Mouse (Mus musculus) T-helper 1 cell (primary cell): ENCODE measurements around the gene Tmcc2.

ENCODE experiments used
- in situ Hi-C: fragments of 300-600 bp; cut with MboI, MseI; formaldehyde crosslinking; loops from one replicate; pipeline ENCODE4 v1.15.1; 2025; ENCODE audit warnings: high pct_unique_total_duplicates

The Tmcc2 gene

DNA sequence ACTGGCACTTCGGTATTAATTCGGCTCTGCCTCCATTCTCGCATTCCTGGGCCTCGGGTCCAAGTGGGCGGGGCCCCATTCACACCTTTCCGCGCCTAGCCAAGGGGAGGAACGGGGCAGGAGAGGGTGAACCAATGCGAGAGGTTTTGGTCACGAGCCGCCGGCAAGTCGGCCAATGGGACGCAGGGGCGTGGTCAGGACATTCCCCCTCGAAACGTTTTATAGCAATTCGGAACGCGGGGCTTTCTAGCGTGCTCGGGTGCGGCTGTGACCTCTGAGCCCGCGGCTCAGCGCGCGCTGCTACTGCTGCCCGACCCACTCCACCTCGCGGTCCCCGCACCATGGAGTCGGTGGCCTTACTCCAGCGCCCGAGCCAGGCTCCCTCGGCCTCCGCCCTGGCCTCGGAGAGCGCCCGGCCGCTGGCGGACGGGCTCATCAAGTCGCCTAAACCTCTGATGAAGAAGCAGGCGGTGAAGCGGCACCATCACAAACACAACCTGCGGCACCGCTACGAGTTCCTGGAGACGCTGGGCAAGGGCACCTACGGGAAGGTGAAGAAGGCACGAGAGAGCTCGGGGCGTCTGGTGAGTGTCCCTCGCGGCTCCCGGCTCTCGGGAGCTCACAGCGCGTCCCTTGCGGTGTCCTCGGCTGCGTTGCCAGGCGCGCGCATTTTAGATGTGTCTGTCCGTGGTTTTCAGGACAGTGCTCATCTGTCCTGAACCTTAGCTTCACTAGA, 75.0 kb downstream of the Tmcc2 start, which contains the start of gene Nuak2:
Gene Nuak2 (plus strand): TSS at position 238 of the 736 bp plus-strand sequence.
- in situ Hi-C loops: no loop called here

- in situ Hi-C loops: loop anchor here (5.0 kb wide), 1 partner anchor 45 kb away; no protein-coding TSS in a partner anchor
Measured at GRCm38 (mm10) chr1:132312703-132313102, 78.4 kb downstream of the Tmcc2 start.

DNA sequence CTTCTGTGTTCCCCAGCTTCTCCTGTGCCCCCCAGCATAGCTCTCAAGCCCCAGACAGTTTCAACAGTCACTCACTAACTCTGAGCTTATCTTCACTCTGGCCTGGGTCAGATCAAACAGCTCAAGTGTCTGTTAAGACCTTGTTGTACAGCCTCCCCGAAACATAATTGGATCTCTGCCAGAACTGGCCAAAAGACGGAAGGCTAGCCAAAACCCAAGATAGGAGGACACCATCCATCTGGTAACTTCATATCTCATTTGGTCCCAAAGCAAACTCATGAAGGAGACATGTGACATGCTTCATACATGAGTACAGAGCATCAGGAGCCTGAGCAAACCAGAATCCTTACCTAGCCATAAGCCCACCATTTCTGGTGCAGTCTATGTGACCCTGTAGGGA, 79.0 kb downstream of the Tmcc2 start:
- in situ Hi-C loops: loop anchor here (5.0 kb wide), 1 partner anchor 45 kb away; no protein-coding TSS in a partner anchor

DNA sequence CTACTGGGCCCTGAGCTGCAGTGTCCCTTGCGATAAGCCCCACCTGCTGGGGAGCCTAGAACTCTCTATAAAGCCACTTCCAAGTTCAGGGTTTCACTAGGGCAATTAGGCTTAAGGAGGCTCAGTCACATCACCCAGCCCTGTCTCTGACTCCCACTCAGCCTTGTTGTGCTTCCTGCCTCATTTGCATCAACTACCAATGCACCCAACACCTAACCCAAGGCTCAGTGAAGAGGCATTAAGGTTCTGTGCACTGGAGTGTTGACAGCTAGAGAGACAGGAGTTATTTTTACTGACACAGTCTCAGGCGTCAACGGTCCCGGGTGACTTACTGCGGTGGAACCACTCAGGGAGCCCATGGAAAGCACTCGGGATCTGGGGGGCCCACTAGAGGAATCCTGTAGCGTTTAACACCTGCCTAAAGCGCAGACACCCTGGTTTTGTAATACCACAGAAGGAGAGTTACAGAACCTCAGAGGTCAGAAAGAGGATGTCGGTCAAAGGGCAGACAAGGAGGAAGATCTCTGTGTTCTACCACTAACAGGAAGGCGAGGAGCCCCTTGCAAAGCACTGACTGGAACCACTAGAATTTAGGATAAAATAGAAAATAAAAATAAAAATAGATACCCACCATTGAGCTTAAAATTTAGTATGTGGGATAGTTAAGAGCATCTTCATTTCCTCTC, 79.8 kb downstream of the Tmcc2 start:
- in situ Hi-C loops: loop anchor here (5.0 kb wide), 1 partner anchor 46 kb away; no protein-coding TSS in a partner anchor

DNA sequence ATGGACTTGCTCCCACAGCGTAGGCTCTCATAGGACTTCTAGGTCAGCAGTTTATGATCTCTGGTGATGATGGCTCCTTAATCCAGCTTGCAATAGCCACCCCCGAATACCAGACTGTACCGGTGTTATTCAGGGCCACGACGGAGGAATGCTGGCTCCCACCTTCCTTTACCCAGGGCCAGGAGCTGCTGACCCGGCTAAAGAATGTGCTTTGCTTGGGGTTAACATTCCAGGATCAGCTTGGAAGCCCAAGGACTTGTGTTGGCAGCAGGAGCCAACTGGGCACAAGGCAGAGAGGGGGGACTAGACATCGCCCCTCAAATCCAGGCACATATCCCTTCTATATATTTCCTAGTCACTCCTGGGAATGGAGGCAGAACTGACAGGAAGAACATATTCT, 80.3 kb downstream of the Tmcc2 start:
- in situ Hi-C loops: loop anchor here (5.0 kb wide), 1 partner anchor 47 kb away; no protein-coding TSS in a partner anchor

- in situ Hi-C loops: no loop called here
Measured at GRCm38 (mm10) chr1:132308674-132309073, 82.4 kb downstream of the Tmcc2 start.

DNA sequence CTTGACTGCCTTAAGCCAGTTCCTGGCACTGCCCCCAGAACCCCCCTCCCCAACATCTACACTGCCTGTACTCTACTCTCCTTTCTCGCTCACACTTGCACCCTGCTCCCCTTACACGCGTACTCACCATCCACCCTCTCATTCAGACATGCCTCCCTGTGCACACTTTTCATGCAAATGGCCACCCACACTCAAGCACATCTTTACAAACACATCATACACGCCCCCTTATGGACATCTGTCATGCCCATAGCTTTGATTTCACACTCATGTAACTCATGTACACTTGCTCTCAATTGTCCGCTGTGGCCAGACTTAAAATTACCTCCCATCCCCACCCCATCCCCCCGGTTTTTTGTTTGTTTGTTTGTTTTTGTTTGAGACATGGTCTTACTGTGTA, 83.1 kb downstream of the Tmcc2 start:
- in situ Hi-C loops: no loop called here

DNA sequence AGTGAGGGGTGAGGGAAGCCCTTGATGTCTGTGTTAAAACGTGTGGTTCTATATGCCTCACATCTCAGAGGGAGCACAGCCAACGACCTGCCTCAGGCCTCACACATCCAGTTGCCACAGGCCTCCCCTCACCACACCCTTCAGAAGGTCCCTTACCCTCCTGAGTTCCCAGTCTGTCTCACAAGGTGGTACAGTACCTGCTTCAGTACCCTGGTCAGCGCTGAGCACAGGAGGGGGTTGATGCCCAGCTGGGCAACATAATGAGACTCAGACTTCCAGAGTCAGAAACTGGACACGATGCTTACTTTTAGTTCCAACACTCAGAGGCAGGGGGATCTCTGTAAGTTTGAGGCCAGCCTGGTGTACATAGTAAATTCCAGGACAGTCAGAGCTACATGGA, 84.3 kb downstream of the Tmcc2 start:
- in situ Hi-C loops: no loop called here
